Mouse (Mus musculus): ENCODE results near the gene Zfp346. TPM values are rescaled to one million over a fixed set of nuclear protein-coding genes. Genes with fewer than 3 reads are reported as not detected.

The Zfp346 gene
- polyA plus RNA-seq, 1 experiment: 39.1 TPM

GRCm38 (mm10) chr13:55182173-55182894 lies 77.2 kb downstream of the Zfp346 start:
- Histone ChIP-seq H3K79me3 (ENCODE audit: low read depth) (no peaks in the 10 kb centered on the region), H3ac (ENCODE audit: control insufficient read depth, insufficient read length, low read depth) (no peak overlapping the region), H3K79me2 (ENCODE audit: control insufficient read depth, insufficient read depth) (no peaks in the 10 kb centered on the region), H3K27me3 (ENCODE audit: control insufficient read depth, insufficient read depth, insufficient read length) (no peaks in the 10 kb centered on the region), H3K4me3 (ENCODE audit: insufficient read depth, poor library complexity, severe bottlenecking) (no peak overlapping the region), H3K36me3 (ENCODE audit: control insufficient read depth, insufficient read depth) (no peaks in the 10 kb centered on the region)
- TF ChIP-seq MYOD1 (IDR thresholded peaks at IDR 0.05; ENCODE audit: control insufficient read depth, insufficient read length, low read depth) (no peak), FOSL1 (IDR thresholded peaks at IDR 0.05; ENCODE audit: insufficient read depth, low read length, poor library complexity, severe bottlenecking) (no peak)

- Histone ChIP-seq H3K4me3 (ENCODE audit: insufficient read depth, poor library complexity, severe bottlenecking) (no peak overlapping the region), H3K36me3 (ENCODE audit: control insufficient read depth, insufficient read depth) (no peaks in the 10 kb centered on the region), H3ac (ENCODE audit: control insufficient read depth, insufficient read length, low read depth) (no peak overlapping the region), H3K27me3 (ENCODE audit: control insufficient read depth, insufficient read depth, insufficient read length) (no peaks in the 10 kb centered on the region), H3K79me2 (ENCODE audit: control insufficient read depth, insufficient read depth) (no peaks in the 10 kb centered on the region), H3K79me3 (ENCODE audit: low read depth) (no peaks in the 10 kb centered on the region)
- no peak for TF ChIP-seq USF1 (IDR thresholded peaks at IDR 0.05; ENCODE audit: low read depth)
- no peak for TF ChIP-seq CTCF (IDR thresholded peaks at IDR 0.05; ENCODE audit: control insufficient read depth, insufficient read depth, insufficient read length)
- no peak for TF ChIP-seq FOSL1 (IDR thresholded peaks at IDR 0.05; ENCODE audit: insufficient read depth, low read length, poor library complexity, severe bottlenecking)
- TF ChIP-seq MYOD1 (IDR thresholded peaks at IDR 0.05; ENCODE audit: control insufficient read depth, insufficient read length, low read depth): no peak
- no peak for TF ChIP-seq MAX (IDR thresholded peaks at IDR 0.05)
- no peak for TF ChIP-seq CEBPB (IDR thresholded peaks at IDR 0.05; ENCODE audit: low read depth)
- no peak for TF ChIP-seq MYOG (IDR thresholded peaks at IDR 0.05; ENCODE audit: control insufficient read depth, extremely low read depth, insufficient read length)
These were observed 78.3 kb downstream of the Zfp346 start for GRCm38 (mm10) chr13:55183382-55183781.

Other genes with a start within 250 kb of the Zfp346 start
- 0.01 TPM for gene Unc5a, start 155.9 kb upstream of the Zfp346 start, polyA plus RNA-seq (2012; fragmentation: generic; extraction: Trizol)
- gene Hk3, start 83.9 kb upstream of the Zfp346 start, polyA plus RNA-seq (2012; fragmentation: generic; extraction: Trizol): not detected
- 9.6 TPM for gene Uimc1, start 5.0 kb upstream of the Zfp346 start, polyA plus RNA-seq (2012; fragmentation: generic; extraction: Trizol)
- not detected for gene Gm17617, start 28.2 kb downstream of the Zfp346 start, polyA plus RNA-seq (2012; fragmentation: generic; extraction: Trizol)
- gene Fgfr4, start 47.3 kb downstream of the Zfp346 start, polyA plus RNA-seq (2012; fragmentation: generic; extraction: Trizol): 2.8 TPM
- 10.5 TPM for gene Nsd1, start 104.5 kb downstream of the Zfp346 start, polyA plus RNA-seq (2012; fragmentation: generic; extraction: Trizol)
- gene Prelid1, start 215.2 kb downstream of the Zfp346 start, polyA plus RNA-seq (2012; fragmentation: generic; extraction: Trizol): 499 TPM
- gene Rab24, start 216.6 kb downstream of the Zfp346 start, polyA plus RNA-seq (2012; fragmentation: generic; extraction: Trizol): 54.3 TPM
- gene Mxd3, start 224.5 kb downstream of the Zfp346 start, polyA plus RNA-seq (2012; fragmentation: generic; extraction: Trizol): 49.8 TPM

Measured in C2C12 (cell line).